Mouse (Mus musculus) retina, postnatal 1 day (tissue): ENCODE data around the gene Mta1.

ENCODE experiments used
- DNase-seq: peaks from one replicate; pipeline ENCODE4 v3.0.0-alpha.2; 2012

Gene Mta1

GRCm38 (mm10) chr12:113098530-113099151 lies 563 bp downstream of the Mta1 start:
- DNase-seq, result peak; percentile 46

GRCm38 (mm10) chr12:113099470-113100237 lies 1.6 kb downstream of the Mta1 start:
- no peak for DNase-seq

- no peak for DNase-seq
Observed at GRCm38 (mm10) chr12:113100448-113101076, 2.5 kb downstream of the Mta1 start.

- no peak for DNase-seq
Observed at GRCm38 (mm10) chr12:113101251-113101960, 3.3 kb downstream of the Mta1 start.

GRCm38 (mm10) chr12:113102461-113102860 lies 4.4 kb downstream of the Mta1 start:
- DNase-seq, result peak; percentile 77

GRCm38 (mm10) chr12:113103846-113104451 lies 5.9 kb downstream of the Mta1 start:
- DNase-seq, result peak; percentile 41

- no peak for DNase-seq
Observed at GRCm38 (mm10) chr12:113106386-113106785, 8.3 kb downstream of the Mta1 start.

GRCm38 (mm10) chr12:113107431-113108124 lies 9.5 kb downstream of the Mta1 start:
- no peak for DNase-seq

- no peak for DNase-seq
Observed at GRCm38 (mm10) chr12:113108528-113109283, 10.6 kb downstream of the Mta1 start.

GRCm38 (mm10) chr12:113109801-113110200 lies 11.7 kb downstream of the Mta1 start:
- no peak for DNase-seq

GRCm38 (mm10) chr12:113114141-113114540 lies 16.1 kb downstream of the Mta1 start:
- no peak for DNase-seq

- DNase-seq, result no peak
Observed at GRCm38 (mm10) chr12:113114856-113115538, 16.9 kb downstream of the Mta1 start.

GRCm38 (mm10) chr12:113119516-113120410 lies 21.7 kb downstream of the Mta1 start:
- peak; percentile 88 for DNase-seq

- no peak for DNase-seq
Observed at GRCm38 (mm10) chr12:113124726-113125125, 26.6 kb downstream of the Mta1 start.

- no peak for DNase-seq
Observed at GRCm38 (mm10) chr12:113130732-113131131, 32.7 kb downstream of the Mta1 start.

- DNase-seq, result no peak
Observed at GRCm38 (mm10) chr12:113131601-113132000, 33.5 kb downstream of the Mta1 start.

- DNase-seq, result no peak
Observed at GRCm38 (mm10) chr12:113132567-113132966, 34.5 kb downstream of the Mta1 start.

GRCm38 (mm10) chr12:113133260-113133659 lies 35.2 kb downstream of the Mta1 start:
- DNase-seq, result no peak

GRCm38 (mm10) chr12:113133861-113134403 lies 35.9 kb downstream of the Mta1 start:
- no peak for DNase-seq
